Mouse (Mus musculus): ENCODE measurements at regions not wholly inside any gene's neighbourhood (a gene's known extent, or its start where the extent isn't known, plus 50 kb on each side); places are given as distances from the start of the nearest gene placed in this dataset.
A peak's percentile ranks its signal among the peaks of the same experiment; 100 is the strongest.

DNA sequence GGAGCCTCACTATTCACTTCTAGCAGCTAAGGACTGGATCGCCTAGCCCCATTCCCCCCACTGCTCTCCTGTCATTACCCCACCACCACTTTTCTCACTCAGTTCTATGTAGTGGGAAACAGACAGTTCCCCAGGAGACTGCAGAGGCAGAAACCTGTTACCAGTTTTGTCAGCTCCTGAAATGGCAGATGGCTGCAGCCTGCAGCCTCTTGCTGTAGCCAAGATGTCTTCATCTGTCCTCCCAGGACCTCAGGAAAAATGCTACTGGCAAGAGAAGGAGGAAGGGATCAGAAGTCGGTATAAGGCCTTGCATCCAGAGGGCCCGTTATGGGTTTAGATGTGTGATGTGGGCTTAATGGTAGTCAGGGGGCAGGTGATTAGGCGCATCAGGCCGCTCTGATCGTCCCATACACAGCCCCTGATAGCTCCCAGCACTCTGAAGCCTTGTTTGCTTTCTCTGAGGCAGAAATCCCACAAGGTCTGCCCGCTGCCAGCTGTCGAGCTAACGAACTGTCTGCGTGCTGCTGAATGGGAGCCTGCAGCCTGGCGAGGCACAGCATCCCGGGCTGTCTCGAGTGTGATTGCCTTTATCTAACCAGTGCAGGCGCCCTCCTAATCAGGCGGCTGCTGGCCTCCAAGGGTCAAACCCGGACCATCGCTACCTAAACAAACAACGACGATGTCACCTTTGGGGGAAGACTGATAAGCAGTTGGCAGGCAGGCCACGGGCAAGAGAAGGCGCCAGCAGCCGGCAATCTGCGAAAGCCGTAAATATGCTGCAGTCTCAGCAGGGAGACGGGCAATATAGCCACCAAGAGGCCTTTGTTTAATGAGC, 236.3 kb upstream of the Npvf start:
- Histone ChIP-seq H3K9me3 (ENCODE audit: control insufficient read depth, low read length) (no peaks in the 10 kb centered on the region), H3K4me2 (ENCODE audit: low read depth, low read length) (0 out of 2 replicates have a peak overlapping the region, but pooled peaks have one; percentile 24), H3K4me1 (ENCODE audit: control insufficient read depth, insufficient read depth, low read length) (peaks cover 11% of the 10 kb centered on the region), H3K27ac (replicated peaks; ENCODE audit: low read depth, low read length) (peak overlapping the region; percentile 19; the same call in 1 of the 2 replicates), H3K9ac (ENCODE audit: low read depth, low read length) (no peak overlapping the region), H3K27me3 (replicated peaks; ENCODE audit: control insufficient read depth, insufficient read depth, low read length) (no peaks in the 10 kb centered on the region), H3K4me3 (ENCODE audit: low read depth, low read length) (no peak overlapping the region), H3K36me3 (ENCODE audit: control insufficient read depth, insufficient read depth, low read length) (no peaks in the 10 kb centered on the region)
- DNase-seq (ENCODE audit: low spot score) (peak; percentile 70), ATAC-seq (ENCODE audit: low read depth) (peak; percentile 60)
- WGBS: 28% methylated on average over 25 of the region's 25 CpGs

DNA sequence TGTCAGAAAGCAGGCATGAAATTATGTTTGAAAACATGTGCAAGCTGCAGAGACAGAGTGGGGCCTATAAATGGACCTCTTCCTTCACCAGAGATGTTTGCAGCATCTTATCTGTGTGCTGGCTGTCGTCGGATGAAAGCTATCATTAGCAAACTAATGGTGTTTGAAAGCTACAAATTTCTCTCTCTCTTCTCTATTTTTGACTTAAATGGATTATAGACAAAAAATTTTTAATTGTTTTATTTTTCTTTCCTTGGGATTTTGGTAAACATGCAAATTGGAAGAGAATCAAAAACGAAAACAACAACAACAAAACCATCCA, 236.9 kb upstream of the Npvf start:
- DNase-seq (ENCODE audit: low spot score): no peak
- H3K9ac ChIP-seq (ENCODE audit: low read depth, low read length): no peak overlapping the region
- no peak overlapping the region for H3K4me2 ChIP-seq (ENCODE audit: low read depth, low read length)
- no peaks in the 10 kb centered on the region for H3K9me3 ChIP-seq (ENCODE audit: control insufficient read depth, low read length)
- H3K36me3 ChIP-seq (ENCODE audit: control insufficient read depth, insufficient read depth, low read length): no peaks in the 10 kb centered on the region
- H3K4me1 ChIP-seq (ENCODE audit: control insufficient read depth, insufficient read depth, low read length): peaks cover 9% of the 10 kb centered on the region
- H3K4me3 ChIP-seq (ENCODE audit: low read depth, low read length): no peak overlapping the region
- H3K27ac ChIP-seq (replicated peaks; ENCODE audit: low read depth, low read length): no peak overlapping the region
- ATAC-seq (ENCODE audit: low read depth): no peak
- H3K27me3 ChIP-seq (replicated peaks; ENCODE audit: control insufficient read depth, insufficient read depth, low read length): no peaks in the 10 kb centered on the region
- WGBS: 60% methylated on average over 3 of the region's 3 CpGs

- Histone ChIP-seq H3K9me3 (ENCODE audit: control insufficient read depth, low read length) (0 out of 2 replicates have a peak, but pooled peaks cover 5% of the 10 kb centered on the region), H3K36me3 (ENCODE audit: control insufficient read depth, insufficient read depth, low read length) (no peaks in the 10 kb centered on the region), H3K9ac (ENCODE audit: low read depth, low read length) (no peak overlapping the region), H3K27me3 (replicated peaks; ENCODE audit: control insufficient read depth, insufficient read depth, low read length) (no peaks in the 10 kb centered on the region), H3K4me2 (ENCODE audit: low read depth, low read length) (no peak overlapping the region), H3K4me3 (ENCODE audit: low read depth, low read length) (no peak overlapping the region), H3K4me1 (ENCODE audit: control insufficient read depth, insufficient read depth, low read length) (no peaks in the 10 kb centered on the region), H3K27ac (replicated peaks; ENCODE audit: low read depth, low read length) (no peak overlapping the region)
- WGBS: 91% methylated on average over 3 of the region's 3 CpGs
- DNase-seq (ENCODE audit: low spot score) (no peak), ATAC-seq (ENCODE audit: low read depth) (no peak)
Measured at GRCm38 (mm10) chr6:50898792-50899191, 244.6 kb upstream of the Npvf start.

DNA sequence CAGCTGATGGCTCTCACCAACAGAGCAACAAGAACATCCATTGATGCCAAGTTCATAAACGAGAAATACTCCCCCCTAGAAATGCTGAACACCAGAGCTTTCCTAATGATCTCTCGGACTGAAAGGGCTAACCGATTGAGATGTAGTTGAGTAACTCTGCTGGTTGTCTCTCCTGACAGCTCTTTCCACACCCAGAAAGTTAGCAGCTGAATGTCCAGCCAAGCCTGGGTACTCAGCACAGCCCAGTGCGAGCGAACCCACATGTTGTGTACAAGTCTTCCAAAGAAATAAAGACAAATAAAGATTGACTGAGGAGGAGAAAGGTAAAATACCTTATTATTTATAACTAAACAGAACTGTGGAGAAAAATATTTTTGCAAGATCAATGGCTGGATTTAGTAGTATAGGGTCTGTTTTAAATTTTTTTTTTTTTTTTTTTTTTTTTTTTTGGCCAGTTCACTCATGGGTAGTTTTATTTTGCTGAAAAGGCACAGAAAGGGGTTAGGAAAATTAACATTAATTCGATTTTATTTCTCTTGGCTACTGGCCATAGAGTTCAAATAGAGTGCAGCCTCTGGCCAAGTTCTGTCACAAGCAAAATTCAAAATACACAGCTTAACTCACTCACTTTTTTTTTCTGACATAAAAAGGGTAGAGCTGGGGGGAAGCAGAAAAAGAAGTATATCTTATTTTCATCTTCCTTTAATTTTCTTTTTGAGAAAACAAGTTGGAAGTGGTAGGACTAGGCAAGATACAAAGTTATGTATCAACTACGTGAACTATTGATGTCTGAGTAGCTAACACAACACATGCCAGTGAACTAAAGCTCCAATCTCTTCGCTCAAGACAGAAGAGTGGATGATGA, 261.2 kb upstream of the Npvf start:
- Histone ChIP-seq H3K27me3 (replicated peaks; ENCODE audit: control insufficient read depth, insufficient read depth, low read length) (no peaks in the 10 kb centered on the region), H3K9ac (ENCODE audit: low read depth, low read length) (no peak overlapping the region), H3K4me1 (ENCODE audit: control insufficient read depth, insufficient read depth, low read length) (peaks cover 2% of the 10 kb centered on the region; the same call in 1 of the 2 replicates), H3K4me2 (ENCODE audit: low read depth, low read length) (no peak overlapping the region), H3K9me3 (ENCODE audit: control insufficient read depth, low read length) (no peaks in the 10 kb centered on the region), H3K4me3 (ENCODE audit: low read depth, low read length) (no peak overlapping the region), H3K27ac (replicated peaks; ENCODE audit: low read depth, low read length) (peak overlapping the region; percentile 77), H3K36me3 (ENCODE audit: control insufficient read depth, insufficient read depth, low read length) (no peaks in the 10 kb centered on the region)
- DNase-seq (ENCODE audit: low spot score) (peak; percentile 74), ATAC-seq (ENCODE audit: low read depth) (no peak)
- WGBS: 61% methylated on average over 8 of the region's 8 CpGs

DNA sequence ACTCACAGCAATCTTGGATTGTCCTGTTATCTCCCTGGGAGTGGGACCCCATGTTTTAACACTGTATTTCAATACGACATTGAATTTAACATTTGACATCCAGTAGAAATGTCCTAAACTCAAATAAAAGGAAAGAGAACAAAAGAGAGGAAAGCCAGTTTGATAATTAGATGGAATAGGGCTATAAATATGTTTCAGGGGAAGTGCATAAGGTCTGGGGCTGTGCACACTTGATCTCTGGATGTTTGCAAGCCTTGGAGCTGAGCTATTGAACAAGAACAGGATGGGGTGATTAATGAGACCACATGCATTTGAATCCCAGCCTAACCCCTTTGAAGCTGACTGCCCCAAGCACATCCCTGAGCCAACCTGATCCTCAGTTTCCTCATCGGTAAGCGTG, 264.0 kb upstream of the Npvf start:
- Histone ChIP-seq H3K9me3 (ENCODE audit: control insufficient read depth, low read length) (no peaks in the 10 kb centered on the region), H3K27ac (replicated peaks; ENCODE audit: low read depth, low read length) (no peak overlapping the region), H3K4me2 (ENCODE audit: low read depth, low read length) (no peak overlapping the region), H3K4me1 (ENCODE audit: control insufficient read depth, insufficient read depth, low read length) (peaks cover 2% of the 10 kb centered on the region; the same call in 1 of the 2 replicates), H3K27me3 (replicated peaks; ENCODE audit: control insufficient read depth, insufficient read depth, low read length) (no peaks in the 10 kb centered on the region), H3K36me3 (ENCODE audit: control insufficient read depth, insufficient read depth, low read length) (no peaks in the 10 kb centered on the region), H3K4me3 (ENCODE audit: low read depth, low read length) (no peak overlapping the region), H3K9ac (ENCODE audit: low read depth, low read length) (no peak overlapping the region)
- 69% methylated on average over 3 of the region's 3 CpGs for WGBS
- ATAC-seq (ENCODE audit: low read depth): no peak
- no peak for DNase-seq (ENCODE audit: low spot score)

GRCm38 (mm10) chr6:50922235-50922634, 268.0 kb upstream of the Npvf start:
- no peak overlapping the region for H3K4me2 ChIP-seq (ENCODE audit: low read depth, low read length)
- DNase-seq (ENCODE audit: low spot score) (no peak), ATAC-seq (ENCODE audit: low read depth) (no peak)
- no peak overlapping the region for H3K4me3 ChIP-seq (ENCODE audit: low read depth, low read length)
- 0 out of 2 replicates have a peak, but pooled peaks cover 5% of the 10 kb centered on the region for H3K9me3 ChIP-seq (ENCODE audit: control insufficient read depth, low read length)
- H3K27me3 ChIP-seq (replicated peaks; ENCODE audit: control insufficient read depth, insufficient read depth, low read length): no peaks in the 10 kb centered on the region
- no peak overlapping the region for H3K9ac ChIP-seq (ENCODE audit: low read depth, low read length)
- WGBS: 89% methylated on average over 3 of the region's 3 CpGs
- H3K36me3 ChIP-seq (ENCODE audit: control insufficient read depth, insufficient read depth, low read length): no peaks in the 10 kb centered on the region
- peaks cover 8% of the 10 kb centered on the region for H3K4me1 ChIP-seq (ENCODE audit: control insufficient read depth, insufficient read depth, low read length)
- H3K27ac ChIP-seq (replicated peaks; ENCODE audit: low read depth, low read length): no peak overlapping the region

- Histone ChIP-seq H3K27ac (replicated peaks; ENCODE audit: low read depth, low read length) (peak overlapping the region; percentile 80), H3K36me3 (ENCODE audit: control insufficient read depth, insufficient read depth, low read length) (no peaks in the 10 kb centered on the region), H3K4me3 (ENCODE audit: low read depth, low read length) (no peak overlapping the region), H3K4me1 (ENCODE audit: control insufficient read depth, insufficient read depth, low read length) (peaks cover 18% of the 10 kb centered on the region), H3K9me3 (ENCODE audit: control insufficient read depth, low read length) (0 out of 2 replicates have a peak, but pooled peaks cover 5% of the 10 kb centered on the region), H3K4me2 (ENCODE audit: low read depth, low read length) (no peak overlapping the region), H3K27me3 (replicated peaks; ENCODE audit: control insufficient read depth, insufficient read depth, low read length) (no peaks in the 10 kb centered on the region), H3K9ac (ENCODE audit: low read depth, low read length) (0 out of 2 replicates have a peak overlapping the region, but pooled peaks have one; percentile 9)
- no peak for ATAC-seq (ENCODE audit: low read depth)
- whole genome bisulfite sequencing: 13% methylated on average over 5 of the region's 5 CpGs
- no peak for DNase-seq (ENCODE audit: low spot score)
Measured at GRCm38 (mm10) chr6:50924571-50924970, 270.3 kb upstream of the Npvf start.

GRCm38 (mm10) chr6:50924998-50925397, 270.8 kb upstream of the Npvf start:
- peak; percentile 76 for DNase-seq (ENCODE audit: low spot score)
- Histone ChIP-seq H3K4me2 (ENCODE audit: low read depth, low read length) (no peak overlapping the region), H3K9me3 (ENCODE audit: control insufficient read depth, low read length) (0 out of 2 replicates have a peak, but pooled peaks cover 5% of the 10 kb centered on the region), H3K27me3 (replicated peaks; ENCODE audit: control insufficient read depth, insufficient read depth, low read length) (no peaks in the 10 kb centered on the region), H3K9ac (ENCODE audit: low read depth, low read length) (no peak overlapping the region), H3K4me1 (ENCODE audit: control insufficient read depth, insufficient read depth, low read length) (peaks cover 18% of the 10 kb centered on the region), H3K36me3 (ENCODE audit: control insufficient read depth, insufficient read depth, low read length) (no peaks in the 10 kb centered on the region), H3K4me3 (ENCODE audit: low read depth, low read length) (no peak overlapping the region), H3K27ac (replicated peaks; ENCODE audit: low read depth, low read length) (peak overlapping the region; percentile 80)
- 27% methylated on average over 7 of the region's 7 CpGs for WGBS
- ATAC-seq (ENCODE audit: low read depth): peak; percentile 85
